Mouse (Mus musculus) mature B cell (primary cell): Measurements from ENCODE around the gene Pgghg.
"Not testable (repeated sequence)": the region's sequence is repeated elsewhere in the genome, so short reads cannot be mapped to it uniquely, and the experiment has no call there.

Source experiments
- in situ Hi-C: fragments of 300-500 bp; cut with MboI; formaldehyde crosslinking; loops from 2 replicates; pipeline ENCODE4 v1.14.3; 2019

The Pgghg gene

DNA sequence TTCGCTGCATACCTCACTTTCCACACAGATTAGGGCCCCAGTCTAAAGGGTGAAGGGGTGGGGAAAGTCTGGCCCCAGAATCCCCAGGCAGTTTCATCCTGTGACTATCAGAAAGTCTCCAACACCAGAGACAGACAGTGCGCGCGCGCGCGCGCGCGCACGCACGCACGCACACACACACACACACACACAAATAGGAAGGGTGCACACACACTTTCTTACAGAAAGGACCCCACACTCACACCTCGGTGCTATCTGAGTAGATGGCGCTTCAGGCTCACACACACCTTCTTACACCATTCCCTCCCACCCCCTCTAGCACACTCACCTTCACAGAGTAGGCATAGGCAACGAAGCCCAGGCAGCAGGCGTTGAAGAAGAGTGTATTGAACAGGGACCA, 14.2 kb downstream of the Pgghg start:
- in situ Hi-C loops = no loop called here

DNA sequence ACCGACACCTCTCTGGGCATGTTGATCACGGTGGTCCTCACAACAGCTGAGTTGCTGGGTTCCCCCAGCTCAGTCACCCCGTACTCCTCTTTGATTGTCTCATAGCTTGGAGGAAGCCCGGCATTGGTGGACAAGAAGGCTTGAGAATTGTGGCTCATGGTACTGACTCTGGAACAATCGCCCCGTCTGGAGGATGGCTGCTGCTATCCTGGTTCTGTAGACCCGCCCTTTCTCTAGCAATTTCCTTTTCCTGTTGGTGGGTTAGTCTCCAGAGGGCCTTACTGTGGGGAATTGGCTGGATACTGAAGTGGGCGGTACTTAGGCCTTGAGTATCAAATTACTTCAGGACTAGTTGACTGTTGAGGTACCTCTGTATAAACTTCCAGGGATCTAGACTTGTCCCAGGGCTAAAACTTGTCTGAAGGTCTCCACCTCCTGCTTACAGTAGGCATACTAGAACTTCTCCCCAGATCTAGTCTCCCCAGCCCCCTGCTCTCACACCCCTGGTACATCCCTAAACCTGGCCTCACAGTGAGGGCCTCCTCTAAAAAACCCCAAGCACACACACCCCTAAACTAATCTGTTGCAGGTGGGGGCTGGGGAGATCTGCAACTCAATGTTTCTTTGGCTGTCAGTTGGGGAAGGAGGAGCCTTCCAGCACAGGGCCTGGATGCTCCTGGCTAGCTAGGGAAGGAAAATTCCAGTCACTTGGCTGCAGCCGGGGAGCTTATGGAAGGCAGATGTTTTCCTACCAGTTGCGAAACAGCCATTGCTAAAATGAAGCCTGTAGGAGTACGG, 14.8 kb downstream of the Pgghg start, which contains the start of the genes Gm45717 and Ifitm2:
Gene Gm45717, minus strand, starts transcription at position 180 of the 798 bp plus-strand sequence.
Gene Ifitm2, minus strand, starts transcription at position 230 of the 798 bp plus-strand sequence.
- in situ Hi-C loops = no loop called here

DNA sequence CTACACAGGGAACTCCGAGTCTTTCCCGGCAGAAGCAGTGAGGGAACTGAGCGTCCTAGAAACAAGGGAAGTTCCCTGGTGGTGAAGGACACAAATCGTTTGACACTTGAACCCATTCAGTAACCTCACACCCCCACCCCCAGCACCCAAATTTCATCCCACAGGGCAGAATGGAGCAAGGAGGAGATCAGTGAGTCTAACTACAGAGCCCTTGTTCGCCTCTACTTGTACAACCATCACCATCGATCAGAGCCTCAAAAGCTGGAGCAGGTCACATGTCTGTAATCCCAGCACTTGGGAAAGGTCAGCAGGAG, 15.3 kb downstream of the Pgghg start:
- in situ Hi-C loops = no loop called here

DNA sequence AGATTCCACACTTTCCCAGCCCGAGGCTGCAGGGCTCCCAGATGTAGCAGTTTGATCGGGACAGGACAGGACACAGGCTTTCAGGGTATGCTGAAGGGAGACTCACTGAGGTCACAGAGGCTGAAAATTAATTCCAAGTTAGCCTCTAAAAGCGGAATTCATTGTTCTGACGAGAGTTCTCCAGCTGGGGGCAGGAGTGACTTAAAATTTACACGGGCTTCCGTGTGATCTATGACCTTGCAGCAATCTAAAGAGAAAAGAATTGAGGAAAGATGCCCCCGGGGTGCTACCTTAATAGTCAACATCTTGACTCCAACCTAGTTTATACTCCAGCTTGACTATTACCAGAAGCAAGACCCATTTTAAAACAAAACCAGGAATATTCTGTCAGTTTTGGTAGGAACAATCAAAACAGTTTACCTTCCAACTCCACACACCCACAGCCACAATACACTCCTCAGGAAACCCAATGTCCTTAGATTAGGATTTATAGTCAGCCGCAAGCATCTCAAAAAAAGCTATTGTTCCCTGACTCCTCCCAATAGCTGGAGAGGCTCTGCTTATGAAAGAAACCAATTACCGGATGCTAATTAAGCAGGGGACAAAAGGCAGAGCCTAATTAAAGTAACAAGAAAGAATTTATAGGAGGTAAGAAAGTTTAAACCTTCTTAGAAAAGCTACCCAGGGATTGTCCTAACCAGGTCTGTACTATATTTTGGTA, 18.1 kb downstream of the Pgghg start:
- in situ Hi-C loops = no loop called here

DNA sequence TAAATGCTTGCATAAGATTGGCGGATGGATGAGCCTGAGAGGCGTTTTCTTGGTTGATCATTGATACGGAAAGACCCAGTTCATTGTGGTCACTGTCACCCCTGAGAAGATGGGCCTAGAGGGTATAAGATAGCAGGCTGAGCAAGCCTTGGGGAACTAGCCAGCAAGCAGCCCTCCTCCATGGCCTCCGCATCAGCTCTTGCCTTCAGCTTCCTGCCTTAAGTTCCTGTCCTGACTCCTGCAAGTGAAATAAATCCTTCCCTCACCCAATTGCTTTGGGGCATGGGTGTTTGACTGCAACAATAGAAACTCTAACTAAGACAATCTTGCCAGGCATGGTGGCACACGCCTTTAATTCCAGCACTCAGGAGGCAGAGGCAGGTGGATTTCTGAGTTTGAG, 18.8 kb downstream of the Pgghg start:
- in situ Hi-C loops = no loop called here

DNA sequence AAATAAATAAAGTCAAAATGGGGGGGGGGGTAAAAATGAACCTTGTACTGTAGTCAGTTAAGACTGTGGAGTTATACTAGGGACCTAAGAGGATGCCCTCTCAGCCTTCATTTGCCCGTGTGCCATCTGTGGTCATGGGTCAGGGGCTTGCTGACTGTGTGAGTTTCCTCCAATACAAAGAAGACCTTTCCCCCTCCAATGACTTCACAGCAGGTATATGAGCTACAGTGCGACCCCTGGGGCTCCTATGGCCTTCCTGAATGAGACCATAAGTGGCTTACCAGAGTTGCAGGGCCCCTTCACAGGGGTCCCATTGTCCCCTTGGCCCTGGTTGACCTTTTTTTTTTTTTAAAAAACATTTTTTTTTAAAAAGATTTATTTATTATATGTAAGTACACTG, 20.2 kb downstream of the Pgghg start:
- in situ Hi-C loops = no loop called here

DNA sequence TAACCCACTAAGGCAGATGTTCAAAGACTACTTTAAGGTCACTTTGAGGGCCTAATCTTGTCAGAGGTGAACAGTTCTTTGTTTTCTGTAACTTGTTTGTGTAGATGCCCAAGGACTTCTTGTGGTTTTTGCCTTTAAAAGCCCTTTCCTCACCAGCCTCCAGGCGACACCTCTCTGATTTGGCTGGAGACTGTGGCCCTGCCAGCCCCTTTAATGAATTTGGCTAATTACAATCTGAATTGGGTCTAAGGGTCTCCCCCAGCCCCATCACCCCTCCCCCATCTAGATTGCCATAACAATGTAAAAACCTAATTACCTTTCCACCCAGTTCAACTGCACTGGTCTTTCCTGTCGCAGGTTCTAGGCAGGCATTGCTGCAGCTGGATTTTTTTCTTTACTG, 21.5 kb downstream of the Pgghg start:
- in situ Hi-C loops = no loop called here

DNA sequence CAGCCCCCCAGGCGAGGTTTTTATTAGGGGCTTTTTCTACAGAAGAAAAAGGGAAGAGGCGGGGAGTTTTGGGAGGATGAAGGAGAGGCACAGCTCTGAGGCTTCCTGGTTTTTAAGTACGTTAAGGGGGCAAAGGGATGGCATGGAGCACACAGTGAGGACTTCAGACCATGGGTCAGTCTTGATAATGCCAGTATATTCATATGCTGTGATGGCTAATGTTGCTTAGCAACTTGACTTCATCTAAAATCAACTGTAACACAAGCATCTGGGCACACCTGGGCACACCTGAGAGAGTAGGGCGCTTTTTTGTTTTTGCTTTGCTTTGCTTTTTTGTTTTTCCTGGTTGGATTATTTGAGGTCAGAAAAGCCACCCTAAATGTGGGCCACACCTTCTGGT, 25.7 kb downstream of the Pgghg start, which contains the start of gene Ifitm1:
Gene Ifitm1, plus strand, starts transcription at position 301 of the 400 bp plus-strand sequence.
- in situ Hi-C loops = no loop called here

DNA sequence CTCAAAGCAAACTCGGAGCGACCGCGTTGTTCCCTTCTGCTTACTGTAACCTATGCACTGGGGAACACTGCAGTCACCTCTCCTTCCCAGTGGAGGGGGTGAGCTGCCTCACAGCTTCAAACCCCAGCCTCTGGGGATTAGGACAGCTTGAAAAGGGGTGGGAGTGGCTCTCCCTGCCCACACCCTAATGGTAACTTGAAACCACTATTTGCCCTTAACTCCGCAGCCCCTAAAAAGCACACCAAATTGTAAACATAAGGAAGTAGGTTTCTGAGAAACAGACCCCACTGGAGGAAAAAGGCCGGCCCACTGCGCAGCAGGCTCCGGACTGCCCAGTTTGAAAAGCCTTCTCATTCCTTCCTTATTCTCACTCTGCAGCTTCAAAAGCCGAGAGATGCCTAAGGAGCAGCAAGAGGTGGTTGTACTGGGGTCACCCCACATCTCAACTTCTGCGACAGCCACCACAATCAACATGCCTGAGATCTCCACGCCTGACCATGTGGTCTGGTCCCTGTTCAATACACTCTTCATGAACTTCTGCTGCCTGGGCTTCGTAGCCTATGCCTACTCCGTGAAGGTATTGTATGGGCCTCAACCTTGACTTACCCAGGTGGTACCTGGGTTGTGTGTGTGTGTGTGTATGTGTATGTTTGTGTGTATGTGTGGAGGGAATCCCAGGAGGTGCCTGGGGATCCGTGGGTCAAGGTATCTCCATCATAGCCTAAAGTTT, 26.8 kb downstream of the Pgghg start:
- in situ Hi-C loops = no loop called here

DNA sequence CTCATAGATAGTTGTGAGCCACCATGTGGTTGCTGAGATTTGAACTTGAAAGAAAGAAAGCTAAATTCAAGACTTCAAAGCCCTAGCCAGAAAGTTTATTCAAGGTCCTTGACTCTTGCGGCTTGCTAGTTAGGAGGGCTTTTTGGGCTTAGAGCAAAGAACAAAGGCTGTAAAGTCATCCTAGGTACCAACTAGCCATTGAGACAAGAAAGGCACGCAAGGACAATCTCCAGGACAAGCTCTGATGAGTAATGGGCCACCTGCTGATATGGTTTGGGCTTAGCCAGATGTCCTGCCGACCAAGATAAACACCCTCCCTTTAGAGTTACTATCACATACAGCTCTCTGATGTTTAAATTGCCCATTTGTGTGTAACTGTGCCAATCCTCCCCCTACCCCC, 27.5 kb downstream of the Pgghg start:
- in situ Hi-C loops = not testable (repeated sequence)

DNA sequence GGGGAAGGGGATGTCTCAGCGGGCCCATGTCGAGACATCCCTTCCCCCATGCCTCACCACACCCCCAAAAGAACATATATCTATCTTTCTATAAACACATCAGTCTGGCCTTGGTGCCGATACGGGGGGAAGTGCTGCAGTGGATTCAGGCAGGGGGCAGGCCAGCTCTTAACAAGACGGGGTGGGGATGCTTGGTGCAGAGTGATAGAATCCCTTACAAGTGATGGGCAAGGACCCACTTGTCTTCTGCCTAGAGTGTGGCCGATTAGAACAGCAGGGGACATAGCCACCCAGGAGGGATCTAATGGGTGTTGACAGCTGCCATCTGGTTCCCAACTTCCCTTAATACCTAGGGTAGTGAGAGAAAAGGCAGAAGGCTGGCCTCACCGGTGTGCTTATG, 29.7 kb downstream of the Pgghg start:
- in situ Hi-C loops = no loop called here

DNA sequence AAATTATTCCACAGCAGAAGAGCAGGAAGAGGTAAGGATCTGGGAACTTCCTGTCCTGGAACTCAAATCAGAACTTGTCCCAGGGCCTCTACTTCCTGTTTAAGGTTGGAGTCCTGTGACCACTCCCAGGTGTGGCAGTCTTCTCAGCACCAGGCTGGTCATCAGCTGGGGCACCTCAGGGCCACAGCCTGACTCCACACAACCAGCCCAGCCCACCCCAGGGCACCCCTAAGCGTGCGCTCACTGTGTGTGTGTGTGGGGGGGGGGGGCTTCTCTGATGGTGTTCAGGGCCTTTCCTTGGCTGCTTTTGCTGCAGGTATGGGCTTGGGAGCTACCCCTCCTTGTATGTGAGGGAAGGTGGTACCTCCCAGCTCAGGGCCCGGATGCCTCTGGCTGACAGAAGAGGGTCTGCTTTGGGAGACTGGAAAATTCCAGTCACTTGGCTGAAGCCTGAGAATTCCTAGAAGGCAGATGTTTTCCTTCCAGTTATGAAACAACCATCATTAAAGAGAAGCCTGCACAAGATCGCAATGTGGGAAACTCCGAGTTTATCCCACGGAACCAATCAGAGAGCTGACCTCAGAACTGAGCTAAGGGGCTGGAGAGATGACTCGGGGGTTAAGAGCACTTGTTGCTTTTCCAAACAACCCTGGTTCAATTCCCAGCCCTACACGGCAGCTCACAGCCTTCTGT, 30.4 kb downstream of the Pgghg start:
- in situ Hi-C loops = no loop called here

DNA sequence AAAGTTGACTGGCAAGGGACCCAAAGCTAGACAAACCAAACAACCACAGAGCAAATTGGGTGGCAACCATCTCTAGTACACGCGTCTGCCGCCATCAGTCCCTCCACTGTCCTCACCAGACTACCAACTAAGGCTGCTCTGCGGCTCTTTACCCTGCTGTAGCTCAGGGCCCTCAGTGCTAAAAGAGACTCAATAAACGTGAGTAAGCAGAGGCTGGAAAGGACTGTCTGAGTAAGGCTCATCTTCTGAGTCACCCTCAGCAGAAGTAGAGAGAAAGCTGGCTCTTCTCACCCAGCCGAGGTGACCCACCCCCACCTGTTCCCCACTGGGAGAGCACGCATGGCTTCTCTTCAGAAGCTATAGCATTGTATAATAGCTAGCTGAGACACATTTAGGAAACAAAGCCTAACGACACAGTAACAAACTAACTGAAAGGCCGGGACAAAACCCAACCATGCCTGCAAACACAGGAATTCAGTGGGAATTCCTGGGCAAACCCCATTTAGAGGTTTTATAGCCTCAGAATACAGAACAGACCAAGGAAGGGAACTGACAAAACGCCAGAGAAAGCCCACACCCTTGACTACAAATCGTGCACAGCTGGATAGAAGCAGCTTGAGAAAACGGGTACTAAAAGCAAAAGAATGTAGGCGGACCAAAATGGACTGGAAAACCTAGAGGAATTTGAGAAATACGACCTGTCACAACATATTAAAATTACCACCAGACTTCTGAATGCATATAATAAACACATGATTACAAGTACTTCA, 32.4 kb downstream of the Pgghg start:
- in situ Hi-C loops = no loop called here

DNA sequence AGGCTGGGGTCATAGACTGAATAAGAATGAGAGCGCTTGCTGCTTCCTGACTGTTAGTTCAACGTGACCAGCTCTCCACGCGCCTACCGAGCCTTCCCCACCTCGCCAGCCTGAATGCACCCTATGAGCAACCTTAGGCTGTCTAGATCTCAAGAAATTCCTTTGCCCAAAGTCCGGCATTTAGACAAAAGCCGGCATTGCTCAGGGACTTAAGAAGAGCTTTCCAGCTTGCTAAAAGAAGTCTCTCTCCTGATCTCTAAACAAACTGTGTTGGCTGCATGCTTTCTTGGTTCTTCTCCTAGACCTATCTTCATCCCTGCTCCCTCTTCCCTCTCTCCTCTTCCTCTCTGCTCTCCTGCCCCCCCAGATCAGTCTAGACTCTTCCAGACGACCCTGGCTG, 33.7 kb downstream of the Pgghg start:
- in situ Hi-C loops = no loop called here

DNA sequence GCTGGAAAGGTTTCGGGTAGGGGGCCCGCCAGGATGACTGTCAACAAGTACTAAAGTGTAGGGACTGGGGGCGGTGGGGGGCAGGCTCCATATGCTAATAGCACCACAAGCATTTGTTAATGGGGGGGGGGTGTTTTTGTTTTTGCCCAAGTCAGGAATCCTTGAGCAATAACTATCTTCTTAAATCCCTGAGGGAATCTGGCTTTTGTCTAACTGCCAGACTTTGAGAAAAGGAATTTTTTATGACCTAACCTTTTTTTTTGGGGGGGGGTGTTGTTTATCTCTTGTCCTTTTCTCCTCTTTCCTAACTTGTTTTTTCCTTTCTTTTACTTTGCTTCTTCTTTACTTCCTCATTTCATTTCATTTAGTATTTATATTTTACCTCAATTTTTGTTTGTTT, 34.3 kb downstream of the Pgghg start:
- in situ Hi-C loops = no loop called here

DNA sequence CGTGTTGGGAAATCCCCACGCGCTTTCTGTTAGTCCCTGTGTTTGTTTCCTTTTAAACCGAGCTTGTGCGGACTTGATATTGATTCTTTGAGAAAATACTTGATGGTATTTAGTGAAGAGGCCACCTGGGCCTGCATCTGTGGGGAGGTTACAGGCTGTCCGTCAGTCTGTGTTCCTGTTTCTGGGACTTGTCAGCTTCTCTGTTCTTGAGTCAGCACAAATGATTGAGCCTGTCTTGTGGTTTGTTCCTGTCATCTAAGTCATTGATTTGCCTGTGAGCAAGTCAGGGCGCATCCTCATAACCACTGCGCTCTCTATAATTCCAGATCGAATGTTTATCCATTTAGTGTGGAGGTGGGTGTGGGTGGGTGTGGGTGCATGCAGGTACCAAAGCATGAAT, 35.5 kb downstream of the Pgghg start:
- in situ Hi-C loops = not testable (repeated sequence)

DNA sequence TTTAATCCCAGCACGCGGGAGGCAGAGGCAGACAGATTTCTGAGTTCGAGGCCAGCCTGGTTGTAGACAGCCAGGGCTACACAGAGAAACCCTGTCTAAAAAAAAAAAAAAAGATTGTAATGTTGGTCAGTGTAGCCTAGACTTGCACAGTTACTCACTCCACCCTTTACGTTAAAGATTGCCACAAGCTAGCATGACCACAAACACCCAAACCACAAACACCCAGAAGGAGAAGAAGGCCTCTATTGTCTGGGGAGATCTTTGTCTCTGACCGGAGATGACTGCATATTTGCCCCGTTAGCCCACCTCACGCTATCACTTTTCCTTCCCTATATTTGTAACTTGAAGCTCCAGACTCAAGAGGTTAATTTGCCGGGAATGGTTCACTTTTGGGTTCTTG, 40.5 kb downstream of the Pgghg start:
- in situ Hi-C loops = no loop called here

DNA sequence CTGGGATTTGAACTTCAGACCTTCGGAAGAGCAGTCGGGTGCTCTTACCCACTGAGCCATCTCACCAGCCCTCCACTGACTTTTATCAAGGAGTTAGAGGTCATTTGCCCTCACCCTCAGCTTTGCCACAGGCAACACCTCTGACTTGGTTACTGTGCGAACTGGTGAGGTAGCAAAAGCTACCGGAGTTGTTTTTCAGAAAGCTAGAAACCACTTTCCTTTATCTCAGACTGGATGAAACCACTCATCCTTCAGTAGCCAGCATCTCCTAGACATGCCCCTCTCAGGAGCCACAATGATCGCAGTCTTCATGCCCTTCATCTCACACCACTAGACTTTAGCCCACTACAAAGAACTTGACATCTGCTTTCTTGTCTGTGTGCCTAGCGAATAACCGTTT, 41.8 kb downstream of the Pgghg start:
- in situ Hi-C loops = no loop called here

DNA sequence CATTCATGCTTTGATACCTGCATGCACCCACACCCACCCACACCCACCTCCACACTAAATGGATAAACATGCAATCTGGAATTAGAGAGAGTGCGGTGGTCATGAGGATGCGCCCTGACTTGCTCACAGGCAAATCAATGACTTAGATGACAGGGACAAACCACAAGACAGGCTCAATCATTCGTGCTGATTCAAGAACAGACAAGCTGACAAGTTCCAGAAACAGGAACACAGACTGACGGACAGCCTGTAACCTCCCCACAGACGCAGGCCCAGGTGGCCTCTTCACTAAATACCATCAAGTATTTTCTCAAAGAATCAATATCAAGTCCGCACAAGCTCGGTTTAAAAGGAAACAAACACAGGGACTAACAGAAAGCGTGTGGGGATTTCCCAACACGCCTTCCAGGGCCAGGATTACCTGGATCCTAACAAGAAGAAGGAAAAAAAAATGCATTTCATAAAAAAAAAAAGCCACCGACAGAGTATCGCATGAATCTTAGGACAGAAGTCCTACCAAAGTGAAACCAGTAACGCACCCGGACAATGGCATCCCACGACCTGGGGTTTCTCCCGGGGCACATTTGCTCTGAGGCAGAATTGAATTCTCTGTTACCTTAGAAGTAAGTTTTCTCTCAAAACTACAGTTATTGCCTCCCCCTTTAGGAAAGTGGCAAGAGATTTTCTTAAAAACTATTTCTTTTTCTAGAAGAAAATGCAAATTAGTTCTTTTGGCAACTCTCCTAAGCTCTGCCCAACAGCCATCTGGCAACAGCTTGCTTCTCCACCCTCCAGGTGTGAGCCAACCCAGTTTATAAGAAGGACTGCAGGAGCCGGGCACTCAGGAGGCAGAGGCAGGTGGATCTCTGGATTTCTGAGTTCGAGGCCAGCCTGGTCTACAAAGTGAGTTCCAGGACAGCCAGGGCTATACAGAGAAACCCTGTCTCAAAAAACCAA, 46.3 kb downstream of the Pgghg start:
- in situ Hi-C loops = no loop called here

DNA sequence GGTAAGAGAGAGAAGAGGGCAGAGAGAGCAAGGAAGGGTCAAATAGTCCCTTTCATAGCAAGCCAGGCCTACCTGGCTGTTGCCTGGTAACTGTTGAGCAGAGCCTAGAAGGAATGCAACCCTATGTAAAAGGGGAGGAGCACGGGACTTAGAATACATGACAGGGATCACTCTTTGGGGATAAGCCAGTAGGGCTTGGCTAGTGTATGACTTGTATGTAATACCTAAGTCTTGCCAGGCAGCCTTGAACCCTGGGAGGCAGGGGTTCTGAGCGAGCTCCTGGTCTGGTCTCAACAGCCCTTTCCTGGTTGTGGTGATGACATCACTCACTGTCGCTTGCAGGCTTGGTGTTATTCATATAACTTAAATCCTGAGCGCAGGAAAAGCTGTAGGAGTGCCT, 47.8 kb downstream of the Pgghg start:
- in situ Hi-C loops = no loop called here
